13 mouse cellular contexts compared by ENCODE assay signal in genomic region chr10:98325720-98326119, GRCm38 (mm10).
"Had no signal": no experiment of that assay in that cellular context is flagged by ENCODE, and none has a peak within 500 bp of the region (broad histone marks: within the 10 kb centered on the region; RNA-seq: fewer than 3 reads in every experiment).

No protein-coding gene starts in this region.

- ATAC-seq: liver, postnatal 0 days; midbrain, embryonic 15.5 days had no signal

- H3K4me1 ChIP-seq: limb, embryonic 12.5 days; liver, embryonic 13.5 days; midbrain, embryonic 15.5 days; neural tube, embryonic 13.5 days had no signal

- H3K4me2 ChIP-seq: limb, embryonic 12.5 days; liver, embryonic 13.5 days; midbrain, embryonic 11.5 days; midbrain, embryonic 15.5 days; neural tube, embryonic 13.5 days had no signal

- H3K27me3 ChIP-seq: limb, embryonic 12.5 days; liver, embryonic 13.5 days; midbrain, embryonic 15.5 days; neural tube, embryonic 13.5 days had no signal

- H3K4me3 ChIP-seq: left cerebral cortex, adult 2 months; limb, embryonic 12.5 days; liver, embryonic 13.5 days; midbrain, embryonic 15.5 days; neural tube, embryonic 13.5 days had no signal

- H3K36me3 ChIP-seq: limb, embryonic 12.5 days; liver, embryonic 13.5 days; midbrain, embryonic 15.5 days; neural tube, embryonic 13.5 days had no signal

- H3K9ac ChIP-seq: limb, embryonic 12.5 days; liver, embryonic 13.5 days; liver, postnatal 0 days; midbrain, embryonic 15.5 days; neural tube, embryonic 13.5 days had no signal

- DNase-seq: kidney, adult 9 months; kidney, postnatal 14 days; liver; liver, embryonic 13.5 days; liver, postnatal 0 days; lung, postnatal 36 days; thymus, postnatal 4 days had no signal

- H3K9me3 ChIP-seq: limb, embryonic 12.5 days; liver, embryonic 13.5 days; midbrain, embryonic 15.5 days; neural tube, embryonic 13.5 days had no signal

- H3K27ac ChIP-seq: left cerebral cortex, adult 2 months; limb, embryonic 12.5 days; liver, embryonic 13.5 days; midbrain, embryonic 15.5 days; neural tube, embryonic 13.5 days; stomach, postnatal 0 days had no signal
